Mouse (Mus musculus): Measurements from ENCODE around the gene Bckdhb.

- TF ChIP-seq POLR2A (IDR thresholded peaks at IDR 0.05; ENCODE audit: low read depth, low read length) (no peak), CTCF (conservative IDR thresholded peaks at IDR 0.05; ENCODE audit: insufficient read depth, insufficient read length, low read depth, low read length) (no peak)
Measured at GRCm38 (mm10) chr9:83893767-83894330, 31.1 kb upstream of the Bckdhb start.

Data from kidney, adult 2 months (tissue).